Mouse (Mus musculus): ENCODE measurements around the gene Szt2.
A peak's percentile ranks its signal among the peaks of the same experiment; 100 is the strongest.

DNA sequence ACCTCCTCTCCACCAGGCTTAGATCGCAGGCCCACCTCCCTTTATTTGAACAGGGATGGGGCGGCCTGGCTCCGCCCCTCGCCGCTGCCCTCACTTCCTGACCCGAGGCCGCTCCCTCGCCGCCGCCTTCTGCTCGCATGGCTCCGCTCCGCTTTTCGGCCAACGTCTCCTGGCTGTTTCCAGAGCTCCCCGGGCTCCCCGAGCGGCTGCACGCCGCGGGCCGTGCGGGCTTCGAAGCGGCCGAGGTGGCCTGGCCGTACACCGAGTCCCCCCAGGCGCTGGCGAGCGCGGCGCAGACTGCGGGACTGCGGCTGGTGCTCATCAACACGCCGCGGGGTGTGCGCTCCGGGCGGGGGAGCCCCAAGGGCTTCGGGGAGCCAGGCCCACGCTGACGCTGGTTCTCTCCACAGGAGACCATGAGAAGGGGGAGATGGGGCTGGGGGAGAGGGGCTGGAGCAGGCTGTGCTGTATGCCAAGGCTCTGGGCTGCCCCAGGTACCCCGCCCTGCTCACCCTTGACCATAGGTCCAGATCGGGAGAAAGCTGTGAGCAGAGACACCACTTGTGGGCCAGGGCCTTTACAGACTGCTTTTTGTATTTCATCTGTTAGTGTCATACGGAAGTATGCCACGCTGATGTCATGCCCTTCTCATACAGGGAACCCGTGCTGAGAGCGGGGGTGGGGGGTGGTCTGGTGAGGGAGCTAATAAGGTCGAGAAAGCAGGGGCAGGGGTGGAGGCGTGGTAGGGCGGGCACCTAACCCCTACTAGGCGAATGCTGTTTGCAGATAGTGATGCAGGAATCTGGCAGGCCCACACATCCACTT lies 49.0 kb downstream of the Szt2 start:
- TF ChIP-seq CTCF (IDR thresholded peaks at IDR 0.05), result no peak
- TF ChIP-seq POLR2A (IDR thresholded peaks at IDR 0.05; ENCODE audit: insufficient read depth, low read depth, low read length), result peak; percentile 53; the same call in 1 of the 2 replicates
